Mouse (Mus musculus) kidney, postnatal 25 days (tissue): ENCODE results near the gene Frmd7.

Experiments
- DNase-seq, 2 experiments: peaks; one replicate each; pipeline ENCODE4 v3.0.0; 2021; ENCODE audit warnings: mixed read lengths in 2 of 2

Frmd7 gene

GRCm38 (mm10) chrX:50863771-50864170 is 78.7 kb downstream of the Frmd7 start:
- no peak for DNase-seq

- no peak for DNase-seq
These were observed 91.9 kb downstream of the Frmd7 start for GRCm38 (mm10) chrX:50850428-50851184.
